Mouse (Mus musculus) bone marrow, adult 2 months (tissue): ENCODE measurements around the gene Ttc39a.

ENCODE experiments used
- CTCF ChIP-seq: fragments of 200-500 bp; IDR thresholded peaks from 2 replicates; pipeline ENCODE4 v1.5.1; 2011; ENCODE audit warnings: low read length, control low read depth; ENCODE audit not compliant: control insufficient read depth, insufficient read depth
- POLR2A ChIP-seq: fragments of 200-500 bp; IDR thresholded peaks from 2 replicates; pipeline ENCODE4 v1.6.1; 2011; ENCODE audit warnings: low read depth, mild to moderate bottlenecking, control low read depth, low read length, borderline replicate concordance; ENCODE audit not compliant: control insufficient read depth

GRCm38 (mm10) chr4:109432668-109433375 is 26.4 kb downstream of the Ttc39a start:
- no peak for TF ChIP-seq CTCF
- no peak for TF ChIP-seq POLR2A
